Mouse (Mus musculus) stomach, postnatal 0 days (tissue): ENCODE results near the gene Evi2a. TPM values are rescaled to one million over a fixed set of nuclear protein-coding genes. Genes with fewer than 3 reads are reported as not detected.

ENCODE experiments used
- ATAC-seq: fragments of 200-750 bp; cut with Nextera tagmentation; 2 replicates; pipeline ENCODE4 v1.8.0; 2017; ENCODE audit not compliant: low FRiP score, low TSS enrichment
- DNase-seq: peaks from one replicate; pipeline ENCODE4 v3.0.0-alpha.2; 2016; ENCODE audit warnings: low spot score
- H3K27ac ChIP-seq: fragments of 300-500 bp; sonication (generic); replicated peaks from 2 replicates; pipeline ENCODE4 v1.5.1; 2014; ENCODE audit warnings: mild to moderate bottlenecking, control low read depth
- H3K27me3 ChIP-seq: fragments of 300-500 bp; sonication (generic); 2 replicates; pipeline ENCODE4 v1.6.1; 2014; ENCODE audit warnings: low read length; ENCODE audit not compliant: control insufficient read depth, insufficient read depth
- H3K36me3 ChIP-seq: fragments of 300-500 bp; sonication (generic); 2 replicates; pipeline ENCODE4 v1.6.1; 2014; ENCODE audit warnings: low read length, mixed read lengths; ENCODE audit not compliant: control insufficient read depth, insufficient read depth
- H3K4me1 ChIP-seq: fragments of 300-500 bp; sonication (generic); replicated peaks from 2 replicates; pipeline ENCODE4 v1.6.1; 2014; ENCODE audit warnings: antibody characterized with exemption; ENCODE audit not compliant: control insufficient read depth, insufficient read depth
- H3K4me2 ChIP-seq: fragments of 300-500 bp; sonication (generic); replicated peaks from 2 replicates; pipeline ENCODE4 v1.6.1; 2014; ENCODE audit warnings: low read depth, mild to moderate bottlenecking, control low read depth, moderate library complexity
- H3K4me3 ChIP-seq: fragments of 300-500 bp; sonication (generic); 2 replicates; pipeline ENCODE4 v1.5.1; 2014; ENCODE audit warnings: low read depth, low read length, control low read depth
- H3K9ac ChIP-seq: fragments of 300-500 bp; sonication (generic); 2 replicates; pipeline ENCODE4 v1.6.1; 2014; ENCODE audit warnings: mild to moderate bottlenecking, low read length, control low read depth, mixed read lengths
- H3K9me3 ChIP-seq: fragments of 300-500 bp; sonication (generic); 2 replicates; pipeline ENCODE4 v1.6.1; 2016; ENCODE audit warnings: low read length; ENCODE audit not compliant: control insufficient read depth
- CTCF ChIP-seq: IDR thresholded peaks from 2 replicates; pipeline ENCODE4 v1.5.1; 2016; ENCODE audit warnings: antibody characterized with exemption, low read depth, mild to moderate bottlenecking, moderate library complexity
- EP300 ChIP-seq: optimal IDR thresholded peaks from 2 replicates; pipeline ENCODE3; 2016; ENCODE audit warnings: antibody characterized with exemption
- WGBS: fragments of 180-500 bp; shearing (Covaris S2); extraction: QIAGEN DNeasy Blood & Tissue Kit; methylation state at CpG from one replicate; pipeline ENCODE4 v1.1.7; 2014; 5-methylcytosine and 5-hydroxymethylcytosine counted together
- polyA plus RNA-seq: library from polyadenylated mRNA; unstranded; fragments of >200 nt; fragmentation: Nextera tagmentation; extraction: Ambion mirVana; gene quantifications from 2 replicates; pipeline ENCODE4 v1.2.1, GENCODE M21; 2015

The Evi2a gene
- polyA plus RNA-seq, 1 experiment from 2014 or later = 3.0 TPM

DNA sequence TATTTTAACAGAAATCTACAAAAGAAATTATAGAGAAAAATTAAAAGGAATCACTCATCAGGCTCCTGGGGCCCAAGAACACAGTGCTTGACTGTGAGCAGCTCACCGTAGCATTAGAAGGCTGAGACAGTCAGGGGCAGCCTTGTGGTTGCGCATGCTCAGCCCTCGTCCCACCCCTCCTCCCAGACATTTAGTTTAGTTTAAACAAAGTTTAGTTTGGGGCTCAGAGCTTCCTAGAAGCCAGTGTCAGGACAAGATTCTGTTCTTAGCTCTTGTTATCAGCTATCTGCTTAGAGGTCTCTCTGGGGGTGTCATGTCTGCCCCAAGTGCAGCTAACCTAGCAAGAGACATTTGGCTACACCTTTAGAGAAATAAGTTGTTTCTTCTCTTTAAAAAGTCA, 1.8 kb downstream of the Evi2a start:
- Histone ChIP-seq H3K4me3 (no peak overlapping the region), H3K36me3 (no peaks in the 10 kb centered on the region; the same call in 1 of the 2 replicates), H3K4me1 (no peaks in the 10 kb centered on the region), H3K27ac (no peak overlapping the region), H3K9ac (no peak overlapping the region), H3K27me3 (no peaks in the 10 kb centered on the region), H3K4me2 (no peak overlapping the region), H3K9me3 (no peaks in the 10 kb centered on the region)
- TF ChIP-seq CTCF (no peak), EP300 (no peak)
- WGBS = 82% methylated on average over 3 of the region's 3 CpGs
- ATAC-seq (no peak), DNase-seq (no peak)

- no peaks in the 10 kb centered on the region for H3K27me3 ChIP-seq
- ATAC-seq = no peak
- no peak overlapping the region for H3K4me3 ChIP-seq
- no peaks in the 10 kb centered on the region; the same call in 1 of the 2 replicates for H3K36me3 ChIP-seq
- no peak for TF ChIP-seq EP300
- no peak for TF ChIP-seq CTCF
- WGBS = 85% methylated on average over 5 of the region's 5 CpGs
- no peak for DNase-seq
- H3K9me3 ChIP-seq = no peaks in the 10 kb centered on the region
- H3K27ac ChIP-seq = no peak overlapping the region
- H3K4me2 ChIP-seq = no peak overlapping the region
- H3K9ac ChIP-seq = no peak overlapping the region
- H3K4me1 ChIP-seq = no peaks in the 10 kb centered on the region
Measured at GRCm38 (mm10) chr11:79527739-79528384, 2.5 kb downstream of the Evi2a start.

GRCm38 (mm10) chr11:79527015-79527738, 3.2 kb downstream of the Evi2a start:
- Histone ChIP-seq H3K9ac (no peak overlapping the region), H3K4me1 (no peaks in the 10 kb centered on the region), H3K9me3 (no peaks in the 10 kb centered on the region), H3K27ac (no peak overlapping the region), H3K4me2 (no peak overlapping the region), H3K36me3 (no peaks in the 10 kb centered on the region; the same call in 1 of the 2 replicates), H3K27me3 (no peaks in the 10 kb centered on the region), H3K4me3 (no peak overlapping the region)
- 71% methylated on average over 15 of the region's 15 CpGs for WGBS
- DNase-seq (no peak), ATAC-seq (no peak)
- no peak for TF ChIP-seq CTCF

- Histone ChIP-seq H3K36me3 (no peaks in the 10 kb centered on the region; the same call in 1 of the 2 replicates), H3K27me3 (no peaks in the 10 kb centered on the region), H3K27ac (no peak overlapping the region), H3K4me3 (no peak overlapping the region), H3K4me2 (no peak overlapping the region), H3K9ac (no peak overlapping the region), H3K4me1 (no peaks in the 10 kb centered on the region), H3K9me3 (no peaks in the 10 kb centered on the region)
- TF ChIP-seq CTCF (no peak), EP300 (no peak)
- DNase-seq (no peak), ATAC-seq (no peak)
- 84% methylated on average over 3 of the region's 3 CpGs for WGBS
Measured at GRCm38 (mm10) chr11:79526549-79526948, 3.9 kb downstream of the Evi2a start.

DNA sequence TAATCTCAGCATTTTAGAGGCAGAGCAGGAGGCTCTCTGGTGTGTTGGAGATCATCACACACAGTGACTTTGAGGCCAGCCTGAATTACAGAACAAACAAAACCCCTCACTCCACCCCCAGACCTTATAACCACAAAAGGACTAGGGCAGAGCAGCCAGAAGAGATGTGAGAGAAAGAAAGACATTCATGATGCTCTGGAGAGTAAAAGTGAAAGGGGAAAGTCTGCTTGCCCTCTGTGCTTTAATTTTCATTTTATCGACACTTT, 6.2 kb downstream of the Evi2a start:
- Histone ChIP-seq H3K27me3 (no peaks in the 10 kb centered on the region), H3K9me3 (no peaks in the 10 kb centered on the region), H3K4me1 (no peaks in the 10 kb centered on the region), H3K27ac (no peak overlapping the region), H3K9ac (no peak overlapping the region), H3K4me2 (no peak overlapping the region), H3K36me3 (no peaks in the 10 kb centered on the region; the same call in 1 of the 2 replicates), H3K4me3 (no peak overlapping the region)
- WGBS = 70% methylated on average over 1 of the region's 1 CpGs
- TF ChIP-seq EP300 (no peak), CTCF (no peak)
- DNase-seq (no peak), ATAC-seq (no peak)

DNA sequence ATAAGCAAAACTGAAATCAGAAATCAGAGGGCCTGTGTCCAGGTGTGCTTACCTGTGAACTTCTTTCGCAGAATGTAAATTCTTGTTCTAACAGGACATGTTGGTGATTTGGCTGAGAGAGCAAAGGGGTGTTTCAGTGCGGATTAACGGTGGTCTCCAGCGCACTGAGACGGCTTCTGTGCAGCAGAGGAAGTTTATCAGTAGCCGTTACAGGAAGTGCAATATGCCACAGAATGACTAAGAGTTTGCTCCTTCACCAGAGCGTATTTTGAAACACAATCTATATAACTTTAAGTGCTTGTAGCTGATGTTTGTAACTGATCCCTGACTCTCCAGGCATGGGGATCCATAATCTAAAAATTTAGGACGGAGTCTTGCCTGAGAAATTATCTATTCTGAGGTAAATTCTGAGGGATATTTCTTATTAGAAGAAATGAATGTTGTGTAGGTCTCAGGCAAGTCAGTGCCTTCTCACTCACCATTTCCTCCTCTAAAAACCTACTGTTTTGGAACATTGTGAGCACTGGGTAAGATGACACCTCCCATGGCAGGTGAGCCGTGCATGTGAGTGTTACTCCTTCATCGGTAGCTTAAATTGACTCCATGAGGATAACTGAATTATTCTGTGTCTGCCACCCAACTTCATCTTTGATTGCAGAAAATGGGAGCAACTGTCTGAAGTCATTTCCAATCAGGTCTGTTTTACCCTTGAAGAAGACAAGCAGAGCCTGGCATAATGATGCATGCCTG, 6.7 kb downstream of the Evi2a start, which contains the start of gene Evi2b:
TSS of gene Evi2b (minus strand) at position 203 of the 750 bp plus-strand sequence.
- Histone ChIP-seq H3K9me3 (no peaks in the 10 kb centered on the region), H3K9ac (no peak within 1 kb of the TSS), H3K36me3 (no peaks in the 10 kb centered on the region; the same call in 1 of the 2 replicates), H3K4me3 (no peak within 1 kb of the TSS), H3K4me2 (no peak within 1 kb of the TSS), H3K27me3 (no peaks in the 10 kb centered on the region), H3K4me1 (no peaks in the 10 kb centered on the region), H3K27ac (no peak within 1 kb of the TSS)
- ATAC-seq = no peak
- DNase-seq = no peak
- WGBS = 70% methylated on average over 10 of the region's 10 CpGs
- TF ChIP-seq EP300 (no peak), CTCF (no peak)
